Mouse (Mus musculus) forebrain, embryonic 16.5 days (tissue): Measurements from ENCODE around the gene Cmtm2a. TPM values are rescaled to one million over a fixed set of nuclear protein-coding genes. Genes with fewer than 3 reads are reported as not detected.
"Not testable (repeated sequence)": the region's sequence is repeated elsewhere in the genome, so short reads cannot be mapped to it uniquely, and the experiment has no call there.

Experiments used
- ATAC-seq: fragments of 200-750 bp; cut with Nextera tagmentation; 2 replicates; pipeline ENCODE4 v1.8.0; 2017; ENCODE audit warnings: mild to moderate bottlenecking, moderate library complexity
- H3K27ac ChIP-seq: fragments of 300-500 bp; sonication (generic); 2 replicates; pipeline ENCODE4 v1.5.1; 2014; ENCODE audit warnings: low read length, control low read depth
- H3K27me3 ChIP-seq: fragments of 300-500 bp; sonication (generic); replicated peaks from 2 replicates; pipeline ENCODE4 v1.6.1; 2014; ENCODE audit warnings: low read length; ENCODE audit not compliant: control insufficient read depth, insufficient read depth
- H3K36me3 ChIP-seq: fragments of 300-500 bp; sonication (generic); 2 replicates; pipeline ENCODE4 v1.6.1; 2014; ENCODE audit not compliant: control insufficient read depth, insufficient read depth
- H3K4me1 ChIP-seq: fragments of 300-500 bp; sonication (generic); replicated peaks from 2 replicates; pipeline ENCODE4 v1.6.1; 2014; ENCODE audit warnings: low read length; ENCODE audit not compliant: control insufficient read depth, insufficient read depth
- H3K4me2 ChIP-seq: fragments of 300-500 bp; sonication (generic); 2 replicates; pipeline ENCODE4 v1.6.1; 2014; ENCODE audit warnings: mild to moderate bottlenecking, low read length, control low read depth
- H3K4me3 ChIP-seq: fragments of 300-500 bp; sonication (generic); replicated peaks from 2 replicates; pipeline ENCODE4 v1.5.1; 2014; ENCODE audit warnings: mild to moderate bottlenecking, low read length, control low read depth
- H3K9ac ChIP-seq: fragments of 300-500 bp; sonication (generic); replicated peaks from 2 replicates; pipeline ENCODE4 v1.6.1; 2014; ENCODE audit warnings: low read depth, low read length, control low read depth
- H3K9me3 ChIP-seq: fragments of 300-500 bp; sonication (generic); 2 replicates; pipeline ENCODE4 v1.6.1; 2016; ENCODE audit warnings: low read length; ENCODE audit not compliant: control insufficient read depth
- WGBS: fragments of 180-500 bp; shearing (Covaris S2); extraction: QIAGEN DNeasy Blood & Tissue Kit; methylation state at CpG from one replicate; pipeline ENCODE4 v1.1.7; 2014; 5-methylcytosine and 5-hydroxymethylcytosine counted together
- polyA plus RNA-seq: library from polyadenylated mRNA; unstranded; fragments of >200 nt; fragmentation: Nextera tagmentation; extraction: Ambion mirVana; gene quantifications from 2 replicates; pipeline ENCODE4 v1.2.1, GENCODE M21; 2015

The Cmtm2a gene
- polyA plus RNA-seq, 1 experiment from 2014 or later = not detected

GRCm38 (mm10) chr8:104304962-104305361 lies 12.0 kb upstream of the Cmtm2a start:
- Histone ChIP-seq H3K9me3 (no peaks in the 10 kb centered on the region), H3K4me1 (no peaks in the 10 kb centered on the region; the same call in 1 of the 2 replicates), H3K4me3 (no peak overlapping the region), H3K4me2 (no peak overlapping the region), H3K27me3 (no peaks in the 10 kb centered on the region), H3K27ac (no peak overlapping the region), H3K36me3 (no peaks in the 10 kb centered on the region), H3K9ac (no peak overlapping the region)
- no peak for ATAC-seq
- WGBS = 91% methylated on average over 11 of the region's 11 CpGs

GRCm38 (mm10) chr8:104302536-104302935 lies 9.6 kb upstream of the Cmtm2a start:
- not testable (repeated sequence) for H3K36me3 ChIP-seq, H3K27me3 ChIP-seq, H3K9me3 ChIP-seq, H3K4me2 ChIP-seq, ATAC-seq, H3K9ac ChIP-seq, H3K4me1 ChIP-seq, H3K4me3 ChIP-seq, H3K27ac ChIP-seq
- WGBS = 92% methylated on average over 4 of the region's 4 CpGs

GRCm38 (mm10) chr8:104301577-104301976 lies 8.6 kb upstream of the Cmtm2a start:
- not testable (repeated sequence) for H3K27me3 ChIP-seq, H3K9me3 ChIP-seq, H3K36me3 ChIP-seq, H3K27ac ChIP-seq, H3K9ac ChIP-seq, H3K4me3 ChIP-seq, H3K4me2 ChIP-seq, H3K4me1 ChIP-seq
- peak; percentile 87 for ATAC-seq
- WGBS = under 1% methylated on average over 3 of the region's 3 CpGs

GRCm38 (mm10) chr8:104294396-104294795 lies 1.4 kb upstream of the Cmtm2a start:
- ATAC-seq = no peak

GRCm38 (mm10) chr8:104268937-104269440 lies 24.0 kb downstream of the Cmtm2a start:
- H3K9ac ChIP-seq = no peak overlapping the region
- H3K27ac ChIP-seq = no peak overlapping the region
- H3K4me2 ChIP-seq = no peak overlapping the region
- no peaks in the 10 kb centered on the region for H3K9me3 ChIP-seq
- no peaks in the 10 kb centered on the region for H3K4me1 ChIP-seq
- H3K4me3 ChIP-seq = no peak overlapping the region
- H3K36me3 ChIP-seq = no peaks in the 10 kb centered on the region
- no peaks in the 10 kb centered on the region for H3K27me3 ChIP-seq
- 80% methylated on average over 6 of the region's 6 CpGs for WGBS
- ATAC-seq = no peak

More at GRCm38 (mm10) chr8:104294396-104294795, 1.4 kb upstream of the Cmtm2a start:
- no peaks in the 10 kb centered on the region for H3K4me1 ChIP-seq
- WGBS = 91% methylated on average over 1 of the region's 1 CpGs
- no peak overlapping the region for H3K9ac ChIP-seq
- no peaks in the 10 kb centered on the region for H3K36me3 ChIP-seq
- H3K4me3 ChIP-seq = no peak overlapping the region
- H3K9me3 ChIP-seq = no peaks in the 10 kb centered on the region
- H3K27me3 ChIP-seq = no peaks in the 10 kb centered on the region
- no peak overlapping the region for H3K4me2 ChIP-seq
- no peak overlapping the region for H3K27ac ChIP-seq

GRCm38 (mm10) chr8:104268368-104268767 lies 24.6 kb downstream of the Cmtm2a start:
- no peak for ATAC-seq

GRCm38 (mm10) chr8:104264271-104264935 lies 28.6 kb downstream of the Cmtm2a start:
- ATAC-seq, H3K9ac ChIP-seq, H3K4me3 ChIP-seq, H3K27me3 ChIP-seq, H3K27ac ChIP-seq, H3K4me2 ChIP-seq, H3K36me3 ChIP-seq, H3K9me3 ChIP-seq, H3K4me1 ChIP-seq: not testable (repeated sequence)
- 97% methylated on average over 22 of the region's 22 CpGs for WGBS

More at GRCm38 (mm10) chr8:104268368-104268767, 24.6 kb downstream of the Cmtm2a start:
- Histone ChIP-seq H3K27ac (no peak overlapping the region), H3K9ac (no peak overlapping the region), H3K9me3 (no peaks in the 10 kb centered on the region), H3K36me3 (no peaks in the 10 kb centered on the region), H3K27me3 (no peaks in the 10 kb centered on the region), H3K4me1 (no peaks in the 10 kb centered on the region), H3K4me3 (no peak overlapping the region), H3K4me2 (no peak overlapping the region)

GRCm38 (mm10) chr8:104261802-104262201 lies 31.2 kb downstream of the Cmtm2a start:
- H3K4me3 ChIP-seq, H3K27me3 ChIP-seq, H3K9ac ChIP-seq, H3K27ac ChIP-seq, H3K4me1 ChIP-seq, ATAC-seq, H3K4me2 ChIP-seq, H3K9me3 ChIP-seq: not testable (repeated sequence)
- peaks cover 16% of the 10 kb centered on the region for H3K36me3 ChIP-seq
- 96% methylated on average over 5 of the region's 5 CpGs for WGBS

- no peaks in the 10 kb centered on the region for H3K27me3 ChIP-seq
- 85% methylated on average over 3 of the region's 3 CpGs for WGBS
- ATAC-seq = no peak
- no peak overlapping the region for H3K9ac ChIP-seq
- H3K36me3 ChIP-seq = peaks cover 2% of the 10 kb centered on the region; the same call in 1 of the 2 replicates
- H3K4me1 ChIP-seq = peaks cover 14% of the 10 kb centered on the region
- H3K4me2 ChIP-seq = no peak overlapping the region
- H3K9me3 ChIP-seq = no peaks in the 10 kb centered on the region
- H3K4me3 ChIP-seq = no peak overlapping the region
- H3K27ac ChIP-seq = no peak overlapping the region
These were observed 40.0 kb downstream of the Cmtm2a start for GRCm38 (mm10) chr8:104253016-104253415.
